Mouse (Mus musculus) brain, adult 10 weeks (tissue): ENCODE results near the gene Fbxo4. TPM values are rescaled to one million over a fixed set of nuclear protein-coding genes. Genes with fewer than 3 reads are reported as not detected.

Experiments used
- polyA plus RNA-seq: library from polyadenylated mRNA; stranded (reverse); fragments of 350-450 nt; fragmentation: Illumina TruSeq; extraction: RNeasy Lipid Tissue Mini Kit (QIAGEN cat#74804); gene quantifications from one replicate; pipeline ENCODE4 v1.2.3, GENCODE M21; 2015; ENCODE audit warnings: low read depth, low replicate concordance

Gene Fbxo4
- 9.5 TPM for polyA plus RNA-seq

GRCm38 (mm10) chr15:3979061-3979848, at the start of gene Fbxo4:
TSS of gene Fbxo4 (minus strand) at chr15:3979573.

GRCm38 (mm10) chr15:4026231-4026773, 46.9 kb upstream of the Fbxo4 start, which contains the start of gene Oxct1:
TSS of gene Oxct1 (plus strand) at chr15:4026383.

DNA sequence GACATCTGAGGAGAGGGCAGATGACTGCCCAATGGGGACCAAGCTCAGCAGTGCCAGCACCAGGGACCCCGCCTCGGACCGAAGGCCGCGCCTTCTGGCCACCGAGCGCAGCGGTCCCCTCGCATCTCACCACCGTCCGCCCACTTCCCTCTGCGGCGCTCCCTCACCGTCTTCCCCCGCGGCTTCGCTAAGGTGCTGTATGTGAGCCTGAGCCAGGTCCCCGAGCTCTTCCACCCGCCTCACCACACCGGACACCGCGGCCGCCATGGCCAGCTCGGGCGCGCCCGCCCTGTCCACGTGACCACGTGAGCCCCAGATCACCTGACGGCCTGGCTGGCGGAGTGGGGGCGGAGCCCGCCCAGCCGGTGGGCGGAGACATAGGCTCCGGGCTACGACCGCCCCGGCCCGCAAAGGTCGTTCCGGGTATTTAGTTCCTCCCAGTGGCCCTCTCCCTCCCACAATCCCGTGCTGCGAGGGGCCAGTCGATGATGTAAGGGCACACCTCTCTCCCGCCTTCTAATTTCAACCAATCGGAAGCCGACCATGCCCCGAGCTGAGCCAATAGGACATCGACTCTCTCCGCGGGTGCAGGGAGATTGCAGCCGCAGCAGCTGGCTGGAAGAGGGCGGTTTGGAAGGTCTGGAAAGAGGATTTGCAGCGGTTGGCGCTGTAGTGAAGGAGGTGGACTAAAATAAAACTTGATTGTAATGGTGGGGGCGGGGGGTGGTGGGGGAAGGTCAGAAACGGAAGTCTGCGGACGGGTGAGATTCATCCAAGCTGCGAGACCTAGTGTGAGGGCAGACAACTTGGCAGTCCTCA, 16.3 kb upstream of the Fbxo4 start, which contains the start of gene AW549877:
Gene AW549877 (minus strand): TSS at position 297 of the 819 bp plus-strand sequence.

Other genes starting within 250 kb of the Fbxo4 start
- gene AW549877, start 16.2 kb upstream of the Fbxo4 start, polyA plus RNA-seq, result 41.0 TPM
- 261 TPM for gene Oxct1, start 46.8 kb upstream of the Fbxo4 start, polyA plus RNA-seq